Mouse (Mus musculus): ENCODE measurements at regions not wholly inside any gene's neighbourhood (a gene's known extent, or its start where the extent isn't known, plus 50 kb on each side); places are given as distances from the start of the nearest gene placed in this dataset.

DNA sequence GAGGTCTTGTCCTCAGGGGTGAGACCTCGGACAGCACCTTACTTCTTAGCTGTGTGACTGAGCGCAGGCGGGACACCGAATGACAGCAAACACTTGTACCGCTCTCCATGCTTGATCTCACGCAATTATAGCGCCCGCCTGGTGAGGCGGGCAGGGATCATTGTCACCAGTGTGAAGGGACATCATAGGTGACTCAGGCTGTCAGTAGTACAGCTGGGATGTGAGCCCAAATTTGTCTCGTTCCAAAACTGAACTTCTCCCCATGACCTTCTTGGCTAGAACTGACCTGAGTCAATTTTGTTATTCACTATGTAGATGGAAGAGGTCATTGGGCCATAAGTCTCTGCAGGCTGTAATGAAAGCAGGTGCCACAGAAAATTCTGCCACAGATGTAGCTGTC lies 104.1 kb upstream of the Rad23b start:
- TF ChIP-seq CTCF (IDR thresholded peaks at IDR 0.05; ENCODE audit: extremely low read depth, insufficient read length, insufficient replicate concordance, low read depth, low read length) (no peak), POLR2A (IDR thresholded peaks at IDR 0.05; ENCODE audit: low read depth, low read length) (no peak)

Measured in small intestine, adult 2 months (tissue).